Mouse (Mus musculus) forebrain, embryonic 10.5 days (tissue): Measurements from ENCODE around the gene Scp2. TPM values are rescaled to one million over a fixed set of nuclear protein-coding genes. Genes with fewer than 3 reads are reported as not detected.

Experiments used
- DNase-seq: peaks from one replicate; pipeline ENCODE4 v3.0.0-alpha.2; 2017; ENCODE audit warnings: low spot score; ENCODE audit errors: extremely low spot score
- H3K27ac ChIP-seq: fragments of 300-500 bp; sonication (generic); 2 replicates; pipeline ENCODE4 v1.5.1; 2016; ENCODE audit warnings: mild to moderate bottlenecking
- H3K27me3 ChIP-seq: fragments of 300-500 bp; sonication (generic); 2 replicates; pipeline ENCODE4 v1.6.1; 2016; ENCODE audit warnings: mild to moderate bottlenecking; ENCODE audit not compliant: poor library complexity, severe bottlenecking
- H3K36me3 ChIP-seq: fragments of 300-500 bp; sonication (generic); replicated peaks from 2 replicates; pipeline ENCODE4 v1.6.1; 2016; ENCODE audit warnings: mild to moderate bottlenecking, moderate library complexity
- H3K4me1 ChIP-seq: fragments of 300-500 bp; sonication (generic); 2 replicates; pipeline ENCODE4 v1.6.1; 2016
- H3K4me3 ChIP-seq: fragments of 300-500 bp; sonication (generic); 2 replicates; pipeline ENCODE4 v1.5.1; 2016; ENCODE audit warnings: mild to moderate bottlenecking, moderate library complexity
- H3K9me3 ChIP-seq: fragments of 300-500 bp; sonication (generic); 2 replicates; pipeline ENCODE4 v1.6.1; 2016; ENCODE audit warnings: mild to moderate bottlenecking, moderate library complexity
- WGBS: fragments of 180-500 bp; shearing (Covaris S2); methylation state at CpG from one replicate; pipeline ENCODE4 v1.1.7; 2016; 5-methylcytosine and 5-hydroxymethylcytosine counted together
- polyA plus RNA-seq: library from polyadenylated mRNA; unstranded; fragments of >200 nt; fragmentation: Nextera tagmentation; extraction: Ambion mirVana; gene quantifications from 2 replicates; pipeline ENCODE4 v1.2.1, GENCODE M21; 2016

Scp2 gene
- polyA plus RNA-seq, 1 experiment from 2014 or later: 190 TPM

GRCm38 (mm10) chr4:108046136-108046535, 98.7 kb downstream of the Scp2 start:
- DNase-seq: no peak
- Histone ChIP-seq H3K9me3 (no peaks in the 10 kb centered on the region), H3K27me3 (no peaks in the 10 kb centered on the region), H3K36me3 (peaks cover 72% of the 10 kb centered on the region), H3K4me1 (0 out of 2 replicates have a peak, but pooled peaks cover 3% of the 10 kb centered on the region), H3K27ac (no peak overlapping the region), H3K4me3 (no peak overlapping the region)
- 94% methylated on average over 8 of the region's 8 CpGs for WGBS

GRCm38 (mm10) chr4:108045136-108046107, 99.4 kb downstream of the Scp2 start:
- H3K4me1 ChIP-seq: peaks cover 4% of the 10 kb centered on the region; the same call in 1 of the 2 replicates
- H3K36me3 ChIP-seq: peaks cover 68% of the 10 kb centered on the region
- H3K27ac ChIP-seq: no peak overlapping the region
- 73% methylated on average over 19 of the region's 19 CpGs for WGBS
- H3K4me3 ChIP-seq: no peak overlapping the region
- no peaks in the 10 kb centered on the region for H3K27me3 ChIP-seq
- DNase-seq: no peak
- no peaks in the 10 kb centered on the region for H3K9me3 ChIP-seq

- Histone ChIP-seq H3K4me1 (peaks cover 17% of the 10 kb centered on the region), H3K4me3 (no peak overlapping the region), H3K27ac (no peak overlapping the region), H3K9me3 (no peaks in the 10 kb centered on the region), H3K36me3 (peaks cover 3% of the 10 kb centered on the region), H3K27me3 (peaks cover 24% of the 10 kb centered on the region)
- DNase-seq: no peak
- WGBS: 81% methylated on average over 8 of the region's 8 CpGs
Measured at GRCm38 (mm10) chr4:108037027-108037426, 107.8 kb downstream of the Scp2 start.

GRCm38 (mm10) chr4:108033041-108033764, 111.6 kb downstream of the Scp2 start:
- Histone ChIP-seq H3K27ac (no peak overlapping the region), H3K9me3 (no peaks in the 10 kb centered on the region), H3K4me1 (peaks cover 25% of the 10 kb centered on the region), H3K27me3 (peaks cover 62% of the 10 kb centered on the region), H3K36me3 (no peaks in the 10 kb centered on the region), H3K4me3 (no peak overlapping the region)
- 87% methylated on average over 8 of the region's 8 CpGs for WGBS
- no peak for DNase-seq

GRCm38 (mm10) chr4:108032352-108032849, 112.4 kb downstream of the Scp2 start:
- DNase-seq: no peak
- H3K27me3 ChIP-seq: peaks cover 70% of the 10 kb centered on the region
- peaks cover 25% of the 10 kb centered on the region for H3K4me1 ChIP-seq
- no peaks in the 10 kb centered on the region for H3K9me3 ChIP-seq
- 37% methylated on average over 11 of the region's 11 CpGs for WGBS
- H3K4me3 ChIP-seq: peak overlapping the region; percentile 65
- H3K36me3 ChIP-seq: no peaks in the 10 kb centered on the region
- H3K27ac ChIP-seq: no peak overlapping the region

GRCm38 (mm10) chr4:108031502-108032351, 113.1 kb downstream of the Scp2 start:
- no peaks in the 10 kb centered on the region for H3K9me3 ChIP-seq
- WGBS: under 1% methylated on average over 84 of the region's 86 CpGs
- no peaks in the 10 kb centered on the region for H3K36me3 ChIP-seq
- no peak for DNase-seq
- peak overlapping the region; percentile 69 for H3K27ac ChIP-seq
- H3K4me3 ChIP-seq: peak overlapping the region; percentile 65
- peaks cover 25% of the 10 kb centered on the region for H3K4me1 ChIP-seq
- peaks cover 71% of the 10 kb centered on the region for H3K27me3 ChIP-seq

- Histone ChIP-seq H3K27me3 (peaks cover 78% of the 10 kb centered on the region), H3K36me3 (no peaks in the 10 kb centered on the region), H3K9me3 (no peaks in the 10 kb centered on the region), H3K27ac (no peak overlapping the region), H3K4me1 (peaks cover 25% of the 10 kb centered on the region), H3K4me3 (peak overlapping the region; percentile 65)
- 2% methylated on average over 22 of the region's 22 CpGs for WGBS
- DNase-seq: no peak
Measured at GRCm38 (mm10) chr4:108030888-108031501, 113.8 kb downstream of the Scp2 start.

GRCm38 (mm10) chr4:108026193-108026592, 118.6 kb downstream of the Scp2 start:
- Histone ChIP-seq H3K4me3 (no peak overlapping the region), H3K4me1 (peaks cover 23% of the 10 kb centered on the region), H3K27ac (no peak overlapping the region), H3K36me3 (no peaks in the 10 kb centered on the region), H3K27me3 (peaks cover 62% of the 10 kb centered on the region), H3K9me3 (no peaks in the 10 kb centered on the region)
- 29% methylated on average over 3 of the region's 3 CpGs for WGBS
- DNase-seq: no peak

GRCm38 (mm10) chr4:108025269-108025668, 119.5 kb downstream of the Scp2 start:
- DNase-seq: no peak
- peak overlapping the region; percentile 32 for H3K4me3 ChIP-seq
- WGBS: 1% methylated on average over 10 of the region's 10 CpGs
- no peaks in the 10 kb centered on the region for H3K9me3 ChIP-seq
- H3K27ac ChIP-seq: peak overlapping the region; percentile 48; the same call in 1 of the 2 replicates
- H3K27me3 ChIP-seq: peaks cover 58% of the 10 kb centered on the region
- peaks cover 17% of the 10 kb centered on the region for H3K4me1 ChIP-seq
- H3K36me3 ChIP-seq: no peaks in the 10 kb centered on the region

- peaks cover 17% of the 10 kb centered on the region for H3K4me1 ChIP-seq
- H3K27me3 ChIP-seq: peaks cover 56% of the 10 kb centered on the region
- no peak for DNase-seq
- WGBS: 66% methylated on average over 5 of the region's 5 CpGs
- H3K36me3 ChIP-seq: no peaks in the 10 kb centered on the region
- no peaks in the 10 kb centered on the region for H3K9me3 ChIP-seq
- H3K27ac ChIP-seq: no peak overlapping the region
- H3K4me3 ChIP-seq: no peak overlapping the region
Measured at GRCm38 (mm10) chr4:108024641-108025040, 120.2 kb downstream of the Scp2 start.

GRCm38 (mm10) chr4:108023186-108023585, 121.6 kb downstream of the Scp2 start:
- Histone ChIP-seq H3K27ac (no peak overlapping the region), H3K36me3 (no peaks in the 10 kb centered on the region), H3K27me3 (peaks cover 42% of the 10 kb centered on the region), H3K4me3 (no peak overlapping the region), H3K9me3 (no peaks in the 10 kb centered on the region), H3K4me1 (peaks cover 32% of the 10 kb centered on the region)
- 85% methylated on average over 4 of the region's 4 CpGs for WGBS
- no peak for DNase-seq

GRCm38 (mm10) chr4:108020178-108020577, 124.6 kb downstream of the Scp2 start:
- no peaks in the 10 kb centered on the region for H3K36me3 ChIP-seq
- H3K27me3 ChIP-seq: peaks cover 23% of the 10 kb centered on the region; the same call in 1 of the 2 replicates
- peaks cover 31% of the 10 kb centered on the region for H3K4me1 ChIP-seq
- 90% methylated on average over 6 of the region's 6 CpGs for WGBS
- no peak overlapping the region for H3K4me3 ChIP-seq
- H3K27ac ChIP-seq: no peak overlapping the region
- DNase-seq: no peak
- H3K9me3 ChIP-seq: no peaks in the 10 kb centered on the region
